Mouse (Mus musculus) lung, adult 2 months (tissue): Measurements from ENCODE around the gene Tcf7. TPM values are rescaled to one million over a fixed set of nuclear protein-coding genes. Genes with fewer than 3 reads are reported as not detected.

Source experiments
- DNase-seq: peaks from one replicate; pipeline ENCODE4 v3.0.0; 2022
- H3K4me1 ChIP-seq: fragments of 200-500 bp; 2 replicates; pipeline ENCODE4 v1.6.1; 2011; ENCODE audit warnings: low read length; ENCODE audit not compliant: control insufficient read depth, insufficient read depth
- H3K4me3 ChIP-seq: fragments of 200-500 bp; replicated peaks from 2 replicates; pipeline ENCODE3; 2011; ENCODE audit warnings: low read depth, mild to moderate bottlenecking, control low read depth, low read length; ENCODE audit errors: extremely low read depth
- CTCF ChIP-seq: fragments of 200-500 bp; IDR thresholded peaks from 2 replicates; pipeline ENCODE4 v1.5.1; 2011; ENCODE audit warnings: mild to moderate bottlenecking, low read length, control low read depth; ENCODE audit not compliant: insufficient read depth
- POLR2A ChIP-seq: fragments of 200-500 bp; IDR thresholded peaks from 2 replicates; pipeline ENCODE4 v1.6.1; 2011; ENCODE audit warnings: low read depth, mild to moderate bottlenecking, control low read depth, low read length, borderline replicate concordance; ENCODE audit errors: extremely low read depth
- WGBS: fragments of 180-500 bp; shearing (Covaris S2); methylation state at CpG from one replicate; pipeline ENCODE4 v1.1.7; 2018; 5-methylcytosine and 5-hydroxymethylcytosine counted together
- polyA plus RNA-seq: library from polyadenylated mRNA; depleted of rRNA; stranded (reverse); fragments of >200 nt; gene quantifications from 2 replicates; pipeline ENCODE4 v1.2.3, GENCODE M21; 2012

Gene Tcf7
- polyA plus RNA-seq, 1 experiment = 30.2 TPM

GRCm38 (mm10) chr11:52309487-52309886 lies 26.7 kb upstream of the Tcf7 start:
- Histone ChIP-seq H3K4me3 (no peak overlapping the region), H3K4me1 (no peaks in the 10 kb centered on the region)
- DNase-seq = no peak
- TF ChIP-seq POLR2A (no peak), CTCF (no peak)
- 51% methylated on average over 3 of the region's 3 CpGs for WGBS

- 68% methylated on average over 7 of the region's 7 CpGs for WGBS
These were observed 23.6 kb upstream of the Tcf7 start for GRCm38 (mm10) chr11:52306431-52306830.

DNA sequence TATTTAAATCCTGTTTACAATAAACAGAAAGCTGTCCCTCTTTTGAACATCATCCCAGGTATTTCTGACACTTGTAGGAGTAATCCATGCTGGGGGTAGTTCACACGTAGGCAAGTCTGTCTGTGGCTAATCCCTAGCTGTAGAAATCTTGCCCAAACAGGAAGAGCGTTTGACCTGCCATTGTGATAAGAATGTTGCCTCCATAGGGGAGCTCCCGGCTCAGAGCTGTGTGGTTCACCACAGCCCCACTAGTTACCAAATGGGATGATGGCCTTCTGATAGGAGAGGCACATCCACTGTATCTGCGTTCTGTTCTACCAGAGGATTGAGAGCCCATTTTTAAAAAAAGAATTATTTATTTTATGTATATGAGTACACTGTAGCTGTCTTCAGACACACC lies 22.5 kb upstream of the Tcf7 start:
- WGBS = 46% methylated on average over 4 of the region's 4 CpGs
- no peak overlapping the region for H3K4me3 ChIP-seq
- no peak for DNase-seq
- no peaks in the 10 kb centered on the region for H3K4me1 ChIP-seq
- TF ChIP-seq POLR2A (no peak), CTCF (no peak)

More at GRCm38 (mm10) chr11:52306431-52306830, 23.6 kb upstream of the Tcf7 start:
- no peak for DNase-seq
- H3K4me3 ChIP-seq = no peak overlapping the region
- no peaks in the 10 kb centered on the region for H3K4me1 ChIP-seq
- TF ChIP-seq POLR2A = no peak
- TF ChIP-seq CTCF = no peak

GRCm38 (mm10) chr11:52302668-52303067 lies 19.9 kb upstream of the Tcf7 start:
- WGBS = 88% methylated on average over 3 of the region's 3 CpGs

DNA sequence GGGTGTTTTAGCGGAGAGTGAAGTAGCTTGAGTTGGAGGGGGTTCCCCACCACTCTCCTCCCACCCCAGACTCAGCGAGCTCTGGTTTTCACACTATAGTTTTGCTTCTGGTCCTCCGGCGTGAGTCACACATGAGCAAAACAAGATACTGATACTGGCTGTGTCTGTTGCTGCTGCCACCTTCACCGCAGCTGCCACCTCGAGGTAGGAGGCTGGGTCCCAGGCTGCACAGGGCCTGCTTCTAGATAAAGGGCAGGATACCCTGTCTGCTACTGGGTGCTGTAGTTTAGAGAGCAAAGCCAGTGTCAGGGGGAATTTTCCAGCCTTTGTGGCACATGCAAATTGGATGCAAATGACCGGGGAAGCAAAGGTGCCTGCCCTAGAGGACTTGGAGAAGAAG lies 16.9 kb upstream of the Tcf7 start:
- Histone ChIP-seq H3K4me1 (no peaks in the 10 kb centered on the region), H3K4me3 (no peak overlapping the region)
- WGBS = 74% methylated on average over 7 of the region's 7 CpGs
- DNase-seq = no peak
- TF ChIP-seq POLR2A (no peak), CTCF (no peak)

More at GRCm38 (mm10) chr11:52302668-52303067, 19.9 kb upstream of the Tcf7 start:
- TF ChIP-seq POLR2A = no peak
- TF ChIP-seq CTCF = no peak
- Histone ChIP-seq H3K4me1 (no peaks in the 10 kb centered on the region), H3K4me3 (no peak overlapping the region)
- DNase-seq = no peak

- DNase-seq = no peak
- TF ChIP-seq CTCF (no peak), POLR2A (no peak)
- Histone ChIP-seq H3K4me1 (no peaks in the 10 kb centered on the region), H3K4me3 (no peak overlapping the region)
- WGBS = 78% methylated on average over 9 of the region's 9 CpGs
These were observed 16.1 kb upstream of the Tcf7 start for GRCm38 (mm10) chr11:52298955-52299354.

DNA sequence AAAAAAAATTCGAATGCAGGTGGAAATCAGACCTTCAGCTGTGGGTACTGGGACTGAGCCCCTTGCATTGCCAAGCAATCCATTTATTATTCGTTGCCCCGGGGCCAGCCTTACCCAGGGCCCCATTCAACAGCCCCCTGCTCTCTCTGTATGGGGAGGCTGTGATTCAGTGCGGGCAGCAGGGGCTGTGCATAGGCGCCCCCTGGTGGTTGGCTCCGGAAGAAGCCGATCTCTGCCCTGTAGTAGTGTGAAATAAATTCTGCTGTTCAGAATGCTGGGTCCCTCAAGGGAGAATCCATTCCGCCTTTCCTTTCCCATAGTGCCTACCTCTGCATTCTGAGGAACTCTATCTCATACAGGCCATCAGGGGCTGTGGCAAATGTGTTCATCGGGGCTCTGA lies 14.5 kb upstream of the Tcf7 start:
- no peaks in the 10 kb centered on the region for H3K4me1 ChIP-seq
- H3K4me3 ChIP-seq = no peak overlapping the region
- DNase-seq = peak; percentile 80
- peak; percentile 68 for TF ChIP-seq CTCF
- no peak for TF ChIP-seq POLR2A
- 8% methylated on average over 9 of the region's 9 CpGs for WGBS

- DNase-seq = no peak
- TF ChIP-seq CTCF = no peak
- TF ChIP-seq POLR2A = no peak
- Histone ChIP-seq H3K4me1 (no peaks in the 10 kb centered on the region), H3K4me3 (no peak overlapping the region)
- 53% methylated on average over 9 of the region's 9 CpGs for WGBS
These were observed 11.3 kb upstream of the Tcf7 start for GRCm38 (mm10) chr11:52294103-52294502.

DNA sequence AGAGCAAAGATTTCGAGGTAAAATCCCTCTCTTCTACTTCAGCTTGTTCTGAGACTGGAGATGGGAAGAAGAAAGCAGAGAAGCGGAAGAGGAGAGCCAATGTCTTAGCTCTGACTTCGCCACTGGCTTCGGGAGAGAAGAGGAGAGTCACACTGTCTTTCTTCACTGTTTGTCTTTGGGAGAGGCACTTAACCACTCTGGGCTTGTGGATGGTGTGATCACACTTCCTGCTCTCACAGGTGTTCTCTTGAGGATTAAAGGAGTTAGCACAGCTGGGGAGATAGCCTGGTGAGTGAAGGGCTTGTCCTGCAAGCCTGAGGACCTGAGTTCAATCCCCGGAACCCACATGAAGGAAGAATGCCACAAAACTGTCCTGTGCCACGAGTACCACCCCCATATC lies 10.1 kb upstream of the Tcf7 start:
- H3K4me3 ChIP-seq = no peak overlapping the region
- 66% methylated on average over 6 of the region's 6 CpGs for WGBS
- TF ChIP-seq POLR2A (no peak), CTCF (no peak)
- no peaks in the 10 kb centered on the region for H3K4me1 ChIP-seq
- DNase-seq = no peak

- Histone ChIP-seq H3K4me1 (no peaks in the 10 kb centered on the region), H3K4me3 (no peak overlapping the region)
- no peak for TF ChIP-seq POLR2A
- no peak for TF ChIP-seq CTCF
- DNase-seq = no peak
- 56% methylated on average over 7 of the region's 7 CpGs for WGBS
These were observed 9.5 kb upstream of the Tcf7 start for GRCm38 (mm10) chr11:52292346-52292745.
